Mouse (Mus musculus) mature B cell (primary cell): ENCODE measurements at regions not wholly inside any gene's neighbourhood (a gene's known extent, or its start where the extent isn't known, plus 50 kb on each side); places are given as distances from the start of the nearest gene placed in this dataset.

Source experiments
- in situ Hi-C: fragments of 300-500 bp; cut with MboI; formaldehyde crosslinking; loops from 2 replicates; pipeline ENCODE4 v1.14.3; 2019

- in situ Hi-C loops = no loop called here
These were observed 518.8 kb upstream of the Atp11b start for GRCm38 (mm10) chr3:35235066-35235465.

GRCm38 (mm10) chr3:35235772-35236171, 518.1 kb upstream of the Atp11b start:
- in situ Hi-C loops = no loop called here

GRCm38 (mm10) chr3:35237342-35237741, 516.6 kb upstream of the Atp11b start:
- in situ Hi-C loops = no loop called here

GRCm38 (mm10) chr3:35242349-35242748, 511.6 kb upstream of the Atp11b start:
- in situ Hi-C loops = no loop called here

- in situ Hi-C loops = no loop called here
These were observed 510.9 kb upstream of the Atp11b start for GRCm38 (mm10) chr3:35242871-35243529.

- in situ Hi-C loops = no loop called here
These were observed 508.9 kb upstream of the Atp11b start for GRCm38 (mm10) chr3:35245003-35245402.

- in situ Hi-C loops = no loop called here
These were observed 507.8 kb upstream of the Atp11b start for GRCm38 (mm10) chr3:35245946-35246665.

GRCm38 (mm10) chr3:35249160-35249559, 504.7 kb upstream of the Atp11b start:
- in situ Hi-C loops = no loop called here

- in situ Hi-C loops = no loop called here
These were observed 503.7 kb upstream of the Atp11b start for GRCm38 (mm10) chr3:35250092-35250749.

GRCm38 (mm10) chr3:35253861-35254260, 500.0 kb upstream of the Atp11b start:
- in situ Hi-C loops = no loop called here

GRCm38 (mm10) chr3:35260936-35261335, 493.0 kb upstream of the Atp11b start:
- in situ Hi-C loops = no loop called here

GRCm38 (mm10) chr3:35268949-35269348, 485.0 kb upstream of the Atp11b start:
- in situ Hi-C loops = no loop called here

- in situ Hi-C loops = no loop called here
These were observed 483.7 kb upstream of the Atp11b start for GRCm38 (mm10) chr3:35269977-35270880.

- in situ Hi-C loops = no loop called here
These were observed 480.4 kb upstream of the Atp11b start for GRCm38 (mm10) chr3:35273546-35273945.

- in situ Hi-C loops = no loop called here
These were observed 472.9 kb upstream of the Atp11b start for GRCm38 (mm10) chr3:35280981-35281380.

GRCm38 (mm10) chr3:35282106-35282505, 471.8 kb upstream of the Atp11b start:
- in situ Hi-C loops = no loop called here

GRCm38 (mm10) chr3:35294771-35295170, 459.1 kb upstream of the Atp11b start:
- in situ Hi-C loops = no loop called here

- in situ Hi-C loops = no loop called here
These were observed 458.2 kb upstream of the Atp11b start for GRCm38 (mm10) chr3:35295746-35296145.

GRCm38 (mm10) chr3:35299036-35299435, 454.9 kb upstream of the Atp11b start:
- in situ Hi-C loops = no loop called here

GRCm38 (mm10) chr3:35306013-35306412, 447.9 kb upstream of the Atp11b start:
- in situ Hi-C loops = no loop called here

GRCm38 (mm10) chr3:35314177-35314576, 439.7 kb upstream of the Atp11b start:
- in situ Hi-C loops = no loop called here

GRCm38 (mm10) chr3:35315162-35315561, 438.7 kb upstream of the Atp11b start:
- in situ Hi-C loops = no loop called here
